In the genomic region with DNA sequence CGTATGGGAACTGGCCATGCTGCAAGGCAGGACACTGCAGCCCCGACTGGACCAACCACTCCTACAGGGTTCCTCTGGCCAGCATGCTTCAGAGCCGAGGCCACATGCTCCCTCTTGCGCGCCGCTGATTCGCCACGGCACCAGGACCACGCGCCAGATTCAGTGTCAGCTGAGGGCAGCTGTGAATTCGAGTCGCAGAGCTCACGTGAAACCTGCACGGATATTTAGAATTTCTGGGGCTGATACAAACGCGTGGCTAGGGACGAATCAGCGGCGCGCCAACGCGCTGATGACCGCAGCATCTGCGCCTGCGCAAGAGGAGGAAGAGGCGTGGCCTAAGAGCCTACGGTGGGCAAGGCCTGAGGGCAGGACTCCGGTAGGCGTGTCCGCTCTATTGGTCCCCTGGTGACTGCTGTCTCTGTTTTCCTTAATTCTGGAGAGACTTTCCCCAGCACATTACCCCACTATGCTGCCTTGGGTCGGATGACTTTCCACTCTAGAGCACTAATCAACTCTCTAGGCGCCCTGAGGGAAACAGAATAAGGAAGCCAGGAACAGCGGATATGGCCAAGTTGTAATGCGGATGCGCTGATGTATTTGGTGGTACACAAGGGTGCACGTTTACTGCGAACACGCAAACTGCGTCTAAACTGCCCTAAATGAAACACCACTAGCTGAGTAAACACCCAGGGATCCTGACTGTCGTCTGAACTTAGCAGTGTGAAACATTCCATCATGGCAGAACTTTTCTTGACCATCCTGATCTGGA, we compare ENCODE assay signal across 7 mouse cellular contexts. TPM values are rescaled to one million over a fixed set of nuclear protein-coding genes. Genes with fewer than 3 reads are reported as not detected.
DNase-seq lines count a peak whose midpoint lies in the region; ATAC-seq and TF ChIP-seq lines count a peak whose summit lies in the region.

Telo2 (minus strand) TSS at position 304 of the 769 bp plus-strand sequence.

- H3K4me1 ChIP-seq in intestine, postnatal 0 days (replicated peaks; ENCODE audit: control insufficient read depth, insufficient read depth, low read length), result no peaks in the 10 kb centered on the region; the same call in 1 of the 2 replicates
- H3K4me1 ChIP-seq in midbrain, embryonic 12.5 days, result peaks cover 17% of the 10 kb centered on the region
- H3K4me1 ChIP-seq in small intestine, adult 2 months (ENCODE audit: control insufficient read depth, insufficient read depth, insufficient read length, low read length), result peaks cover 8% of the 10 kb centered on the region; the same call in 1 of the 2 replicates

- TF ChIP-seq POLR2A in small intestine, adult 2 months (IDR thresholded peaks at IDR 0.05; ENCODE audit: low read depth, low read length), result peak; percentile 47

- peak within 1 kb of the TSS; percentile 91 for H3K4me2 ChIP-seq in intestine, postnatal 0 days (replicated peaks; ENCODE audit: low read depth)
- H3K4me2 ChIP-seq in midbrain, embryonic 12.5 days (replicated peaks), result peak within 1 kb of the TSS; percentile 99

- ATAC-seq in intestine, postnatal 0 days, result peak; percentile 87
- peak; percentile 94 for ATAC-seq in midbrain, embryonic 12.5 days (ENCODE audit: low FRiP score, low read depth)

- peak within 1 kb of the TSS; percentile 89 for H3K27ac ChIP-seq in intestine, postnatal 0 days (ENCODE audit: low read depth, low read length)
- peak within 1 kb of the TSS; percentile 91 for H3K27ac ChIP-seq in midbrain, embryonic 12.5 days (replicated peaks)
- peak within 1 kb of the TSS; percentile 81 for H3K27ac ChIP-seq in small intestine, adult 2 months (ENCODE audit: insufficient read depth, low read depth, low read length)

- 5% methylated on average over 38 of the region's 40 CpGs for WGBS in intestine, postnatal 0 days
- WGBS in midbrain, embryonic 12.5 days, result 6% methylated on average over 40 of the region's 40 CpGs
- WGBS in small intestine, adult 2 months, result 3% methylated on average over 40 of the region's 40 CpGs

- peaks cover 2% of the 10 kb centered on the region; the same call in 1 of the 2 replicates for H3K36me3 ChIP-seq in intestine, postnatal 0 days (ENCODE audit: control insufficient read depth, insufficient read depth)
- peaks cover 14% of the 10 kb centered on the region for H3K36me3 ChIP-seq in midbrain, embryonic 12.5 days
- H3K36me3 ChIP-seq in small intestine, adult 2 months (ENCODE audit: control insufficient read depth, insufficient read depth, low read length), result peaks cover 2% of the 10 kb centered on the region; the same call in 1 of the 2 replicates

- H3K9ac ChIP-seq in intestine, postnatal 0 days (ENCODE audit: low read depth, low read length), result peak within 1 kb of the TSS; percentile 57
- H3K9ac ChIP-seq in midbrain, embryonic 12.5 days (replicated peaks), result peak within 1 kb of the TSS; percentile 75

- no peaks in the 10 kb centered on the region for H3K9me3 ChIP-seq in intestine, postnatal 0 days (ENCODE audit: control insufficient read depth)
- no peaks in the 10 kb centered on the region for H3K9me3 ChIP-seq in midbrain, embryonic 12.5 days

- peak within 1 kb of the TSS; percentile 49 for H3K4me3 ChIP-seq in intestine, postnatal 0 days (ENCODE audit: low read depth, low read length)
- H3K4me3 ChIP-seq in midbrain, embryonic 12.5 days, result peak within 1 kb of the TSS; percentile 63
- peak within 1 kb of the TSS; percentile 70 for H3K4me3 ChIP-seq in small intestine, adult 2 months (ENCODE audit: low read depth, low read length)

- intact Hi-C loops in left cerebral cortex, postnatal 4 days (cut with DNase I), result no loop called here

- DNase-seq in adrenal gland, adult 8-10 months, result peak; percentile 90
- peak; percentile 91 for DNase-seq in embryo, embryonic 9.5 days (ENCODE audit: extremely low spot score)
- no peak for DNase-seq in gonadal fat pad, adult 2 months (ENCODE audit: low read depth)
- DNase-seq in left cerebral cortex, postnatal 4 days, result peak; percentile 94

- no peak for TF ChIP-seq CTCF in intestine, postnatal 0 days (IDR thresholded peaks at IDR 0.05; ENCODE audit: low read depth)
- TF ChIP-seq CTCF in small intestine, adult 2 months (IDR thresholded peaks at IDR 0.05; ENCODE audit: extremely low read depth, insufficient read length, insufficient replicate concordance, low read depth, low read length), result peak; percentile 4; the same call in 1 of the 2 replicates

- H3K27me3 ChIP-seq in intestine, postnatal 0 days (replicated peaks; ENCODE audit: control insufficient read depth, insufficient read depth, low read length), result no peaks in the 10 kb centered on the region
- peaks cover 6% of the 10 kb centered on the region for H3K27me3 ChIP-seq in midbrain, embryonic 12.5 days
- no peaks in the 10 kb centered on the region for H3K27me3 ChIP-seq in small intestine, adult 2 months (ENCODE audit: control insufficient read depth, insufficient read depth, low read length)

RNA-seq across cellular contexts. Expression of gene Telo2, which starts in this region (rescaled TPM):
- 10 to 100 TPM; 24.0 to 40.2 (median 29.5) TPM for total RNA-seq in adrenal gland, adult 8-10 months (2022)
- 17.3 and 25.3 TPM in 2 replicates for polyA plus RNA-seq in gonadal fat pad, adult 2 months (2012; rRNA removed)
- polyA plus RNA-seq in intestine, postnatal 0 days (2015; fragmentation: Nextera tagmentation; extraction: Ambion mirVana), result 7.6 and 8.7 TPM in 2 replicates
- total RNA-seq in left cerebral cortex, postnatal 4 days (2021), result 10 to 100 TPM; 58.3 to 59.3 TPM
- 45.5 and 46.3 TPM in 2 replicates for polyA plus RNA-seq in midbrain, embryonic 12.5 days (2016; fragmentation: Nextera tagmentation; extraction: Ambion mirVana)
- 7.3 and 8.9 TPM in 2 replicates for polyA plus RNA-seq in small intestine, adult 2 months (2012; rRNA removed)
